Mouse (Mus musculus): ENCODE measurements at regions not wholly inside any gene's neighbourhood (a gene's known extent, or its start where the extent isn't known, plus 50 kb on each side); places are given as distances from the start of the nearest gene placed in this dataset.
A peak's percentile ranks its signal among the peaks of the same experiment; 100 is the strongest.

GRCm38 (mm10) chr2:147929031-147929711 is 117.6 kb downstream of the Foxa2 start:
- intact Hi-C loops (cut with DNase I; ENCODE audit: low total_unique reads), result no loop called here
- DNase-seq, result no peak

- intact Hi-C loops (cut with DNase I; ENCODE audit: low total_unique reads), result no loop called here
- DNase-seq, result no peak
Observed at GRCm38 (mm10) chr2:147927792-147928670, 118.7 kb downstream of the Foxa2 start.

- intact Hi-C loops (cut with DNase I; ENCODE audit: low total_unique reads), result no loop called here
Observed at GRCm38 (mm10) chr2:147926861-147927260, 119.9 kb downstream of the Foxa2 start.

GRCm38 (mm10) chr2:147907341-147907740 is 139.4 kb downstream of the Foxa2 start:
- intact Hi-C loops (cut with DNase I; ENCODE audit: low total_unique reads), result no loop called here
- no peak for DNase-seq

More at GRCm38 (mm10) chr2:147926861-147927260, 119.9 kb downstream of the Foxa2 start:
- DNase-seq, result no peak

GRCm38 (mm10) chr2:147905759-147906740 is 140.7 kb downstream of the Foxa2 start:
- DNase-seq, result no peak
- intact Hi-C loops (cut with DNase I; ENCODE audit: low total_unique reads), result no loop called here

- intact Hi-C loops (cut with DNase I; ENCODE audit: low total_unique reads), result no loop called here
- no peak for DNase-seq
Observed at GRCm38 (mm10) chr2:147905118-147905517, 141.7 kb downstream of the Foxa2 start.

GRCm38 (mm10) chr2:147899236-147899635 is 147.5 kb downstream of the Foxa2 start:
- DNase-seq, result no peak
- intact Hi-C loops (cut with DNase I; ENCODE audit: low total_unique reads), result no loop called here

- DNase-seq, result peak; percentile 7
- intact Hi-C loops (cut with DNase I; ENCODE audit: low total_unique reads), result no loop called here
Observed at GRCm38 (mm10) chr2:147895691-147896090, 151.1 kb downstream of the Foxa2 start.

- DNase-seq, result no peak
- intact Hi-C loops (cut with DNase I; ENCODE audit: low total_unique reads), result no loop called here
Observed at GRCm38 (mm10) chr2:147894213-147894612, 152.6 kb downstream of the Foxa2 start.

- DNase-seq, result no peak
- intact Hi-C loops (cut with DNase I; ENCODE audit: low total_unique reads), result no loop called here
Observed at GRCm38 (mm10) chr2:147886191-147886590, 160.6 kb downstream of the Foxa2 start.

- no peak for DNase-seq
- intact Hi-C loops (cut with DNase I; ENCODE audit: low total_unique reads), result no loop called here
Observed at GRCm38 (mm10) chr2:147877907-147878306, 168.9 kb downstream of the Foxa2 start.

- no peak for DNase-seq
- intact Hi-C loops (cut with DNase I; ENCODE audit: low total_unique reads), result no loop called here
Observed at GRCm38 (mm10) chr2:147877543-147877904, 169.2 kb downstream of the Foxa2 start.

- intact Hi-C loops (cut with DNase I; ENCODE audit: low total_unique reads), result no loop called here
- no peak for DNase-seq
Observed at GRCm38 (mm10) chr2:147876708-147877542, 169.8 kb downstream of the Foxa2 start.

GRCm38 (mm10) chr2:147872972-147873371 is 173.8 kb downstream of the Foxa2 start:
- intact Hi-C loops (cut with DNase I; ENCODE audit: low total_unique reads), result no loop called here
- DNase-seq, result no peak

- intact Hi-C loops (cut with DNase I; ENCODE audit: low total_unique reads), result no loop called here
- DNase-seq, result no peak
Observed at GRCm38 (mm10) chr2:147851186-147851802, 195.5 kb downstream of the Foxa2 start.

GRCm38 (mm10) chr2:147846968-147847749 is 199.6 kb downstream of the Foxa2 start:
- intact Hi-C loops (cut with DNase I; ENCODE audit: low total_unique reads), result no loop called here
- DNase-seq, result no peak

- intact Hi-C loops (cut with DNase I; ENCODE audit: low total_unique reads), result no loop called here
- no peak for DNase-seq
Observed at GRCm38 (mm10) chr2:147845256-147845655, 201.5 kb downstream of the Foxa2 start.

- intact Hi-C loops (cut with DNase I; ENCODE audit: low total_unique reads), result no loop called here
Observed at GRCm38 (mm10) chr2:147840936-147841335, 205.8 kb downstream of the Foxa2 start.

More at GRCm38 (mm10) chr2:147840936-147841335, 205.8 kb downstream of the Foxa2 start:
- DNase-seq, result no peak
